Mouse (Mus musculus): Measurements from ENCODE around the gene Fam227b.

Fam227b gene

GRCm38 (mm10) chr2:126061037-126061773 is 90.6 kb downstream of the Fam227b start:
- no peak for DNase-seq (ENCODE audit: low spot score in 2 of 2)

- no peak for DNase-seq (ENCODE audit: low spot score in 2 of 2)
Observed at GRCm38 (mm10) chr2:126060595-126060994, 91.2 kb downstream of the Fam227b start.

GRCm38 (mm10) chr2:126053657-126054056 is 98.1 kb downstream of the Fam227b start:
- DNase-seq (ENCODE audit: low spot score in 2 of 2), result no peak

- no peak for DNase-seq (ENCODE audit: low spot score in 2 of 2)
Observed at GRCm38 (mm10) chr2:126052749-126053557, 98.9 kb downstream of the Fam227b start.

GRCm38 (mm10) chr2:126045621-126046020 is 106.2 kb downstream of the Fam227b start:
- DNase-seq (ENCODE audit: low spot score in 2 of 2), result no peak

- no peak for DNase-seq (ENCODE audit: low spot score in 2 of 2)
Observed at GRCm38 (mm10) chr2:126042674-126043073, 109.1 kb downstream of the Fam227b start.

GRCm38 (mm10) chr2:126041237-126041636 is 110.6 kb downstream of the Fam227b start:
- DNase-seq (ENCODE audit: low spot score in 2 of 2), result no peak

GRCm38 (mm10) chr2:126040651-126041050 is 111.2 kb downstream of the Fam227b start:
- no peak for DNase-seq (ENCODE audit: low spot score in 2 of 2)

- DNase-seq (ENCODE audit: low spot score in 2 of 2), result no peak
Observed at GRCm38 (mm10) chr2:126039414-126039891, 112.4 kb downstream of the Fam227b start.

- no peak for DNase-seq (ENCODE audit: low spot score in 2 of 2)
Observed at GRCm38 (mm10) chr2:126038221-126039000, 113.4 kb downstream of the Fam227b start.

GRCm38 (mm10) chr2:126036121-126036520 is 115.7 kb downstream of the Fam227b start:
- no peak for DNase-seq (ENCODE audit: low spot score in 2 of 2)

GRCm38 (mm10) chr2:126035013-126035770 is 116.6 kb downstream of the Fam227b start:
- DNase-seq (ENCODE audit: low spot score in 2 of 2), result no peak

GRCm38 (mm10) chr2:126034379-126035005 is 117.3 kb downstream of the Fam227b start, which contains the start of gene Fgf7:
Fgf7 (plus strand) TSS chr2:126034658.
- DNase-seq (ENCODE audit: low spot score in 2 of 2), result no peak

- DNase-seq (ENCODE audit: low spot score in 2 of 2), result peak in 1 of 2 experiments; percentile 3
Observed at GRCm38 (mm10) chr2:126033114-126033972, 118.5 kb downstream of the Fam227b start.

- DNase-seq (ENCODE audit: low spot score in 2 of 2), result no peak
Observed at GRCm38 (mm10) chr2:126031186-126031900, 120.5 kb downstream of the Fam227b start.

- no peak for DNase-seq (ENCODE audit: low spot score in 2 of 2)
Observed at GRCm38 (mm10) chr2:126015763-126016473, 135.9 kb downstream of the Fam227b start.

GRCm38 (mm10) chr2:126014989-126015710 is 136.7 kb downstream of the Fam227b start:
- no peak for DNase-seq (ENCODE audit: low spot score in 2 of 2)

GRCm38 (mm10) chr2:126006742-126007141 is 145.1 kb downstream of the Fam227b start:
- DNase-seq (ENCODE audit: low spot score in 2 of 2), result no peak

Data from right cerebral cortex, postnatal 36 days (tissue).